Mouse (Mus musculus) brain, embryonic 14.5 days (tissue): Measurements from ENCODE around the gene Gad1.

Experiments
- CTCF ChIP-seq: fragments of 200-500 bp; IDR thresholded peaks from 2 replicates; pipeline ENCODE4 v1.5.1; 2012; ENCODE audit warnings: inconsistent platforms, mild to moderate bottlenecking, moderate library complexity, borderline replicate concordance; ENCODE audit not compliant: insufficient read depth, insufficient read length; ENCODE audit errors: extremely low read depth
- POLR2A ChIP-seq: fragments of 200-500 bp; IDR thresholded peaks from 2 replicates; pipeline ENCODE4 v1.6.1; 2012; ENCODE audit warnings: mild to moderate bottlenecking, inconsistent platforms, borderline replicate concordance; ENCODE audit not compliant: poor library complexity, insufficient read depth, insufficient read length, severe bottlenecking; ENCODE audit errors: extremely low read depth

DNA sequence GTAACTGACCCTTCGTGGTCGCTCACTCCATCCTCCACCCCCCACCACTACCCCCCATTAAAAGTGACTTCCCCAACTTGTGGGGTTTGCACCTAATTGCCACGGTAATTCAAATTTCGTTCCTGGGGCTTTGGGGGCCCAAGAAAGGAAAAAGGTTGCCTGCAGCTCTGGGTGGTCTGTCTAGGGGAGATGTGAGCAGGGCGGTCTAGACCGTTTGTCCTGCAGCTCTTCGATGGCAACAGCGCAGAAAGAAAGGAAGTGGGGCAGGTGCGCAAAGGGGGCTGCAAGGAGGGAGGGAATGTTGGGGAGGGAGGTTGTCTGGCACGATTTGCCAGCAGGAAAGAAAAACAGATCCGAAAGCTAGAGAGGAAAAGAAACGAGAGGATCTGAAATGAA is 14.8 kb downstream of the Gad1 start:
- TF ChIP-seq CTCF (no peak), POLR2A (no peak)
